Comparison of ENCODE assay signal across 8 mouse cellular contexts in the genomic region with DNA sequence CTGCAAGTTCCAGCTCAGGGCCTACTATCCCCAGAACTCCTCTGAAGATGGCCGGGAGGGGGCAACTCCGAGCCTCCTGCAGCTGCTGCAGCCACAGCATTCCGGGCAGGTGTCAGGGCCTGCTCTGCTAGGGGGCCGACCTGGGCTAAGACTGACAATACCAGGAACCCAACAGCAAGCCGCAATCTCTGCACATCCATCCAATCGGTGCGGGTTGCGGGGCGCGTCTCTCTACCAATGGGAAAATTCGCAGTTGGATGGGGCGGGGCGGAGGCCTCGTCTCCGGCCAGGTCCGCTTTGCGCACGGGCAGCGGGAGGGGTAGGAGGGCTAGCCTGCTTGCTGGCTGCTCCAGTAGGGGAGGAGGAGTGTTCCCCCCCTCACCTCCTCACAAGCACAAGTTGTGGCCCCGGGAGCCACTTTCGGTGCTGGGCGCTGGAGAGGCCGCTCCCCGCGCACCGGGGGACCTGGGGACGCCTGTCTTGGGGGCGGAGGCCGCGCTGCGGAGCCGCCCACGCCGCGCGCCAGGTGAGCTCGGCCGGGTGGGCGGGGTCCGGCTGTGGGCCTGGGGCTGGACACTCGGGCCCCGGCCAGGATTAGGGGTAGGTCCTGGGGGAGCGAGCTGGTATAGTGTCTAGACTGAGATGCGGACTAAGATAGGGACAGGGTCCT. TPM values are rescaled to one million over a fixed set of nuclear protein-coding genes. Genes with fewer than 3 reads are reported as not detected.
DNase-seq lines count a peak whose midpoint lies in the region; ATAC-seq and TF ChIP-seq lines count a peak whose summit lies in the region.

Gene Tango2, minus strand, starts transcription at position 173 of the 670 bp plus-strand sequence.
Gene Arvcf, plus strand, starts transcription at position 252 of the 670 bp plus-strand sequence.

- H3K4me2 ChIP-seq in hindbrain, embryonic 11.5 days (replicated peaks; ENCODE audit: low read depth, low read length): peak within 1 kb of the TSS; percentile 95
- peak within 1 kb of the TSS; percentile 99 for H3K4me2 ChIP-seq in lung, postnatal 0 days (replicated peaks; ENCODE audit: low read depth, low read length)

- H3K36me3 ChIP-seq in MEL (ENCODE audit: control insufficient read depth in 1 of 2, insufficient read depth in 2 of 2, low read length in 2 of 2): peaks cover 0 to 19% of the 10 kb centered on the region in 2 experiments; a peak in 2 of 4 replicates
- no peaks in the 10 kb centered on the region for H3K36me3 ChIP-seq in hindbrain, embryonic 11.5 days (ENCODE audit: control insufficient read depth, insufficient read depth, low read length)
- no peaks in the 10 kb centered on the region for H3K36me3 ChIP-seq in lung, postnatal 0 days (ENCODE audit: insufficient read depth, low read length)

- peak; percentile 84 for ATAC-seq in hindbrain, embryonic 11.5 days (ENCODE audit: low FRiP score)
- ATAC-seq in lung, postnatal 0 days: peak; percentile 86

- no peak for DNase-seq in MEL (ENCODE audit: low read depth, low spot score)
- DNase-seq in cerebellum, adult 9-11 months: peak; percentile 98
- DNase-seq in frontal cortex, postnatal 10 days (ENCODE audit: low spot score in 2 of 2): peak; percentile 91 to 92
- peak; percentile 91 for DNase-seq in hindbrain, embryonic 11.5 days (ENCODE audit: low spot score)
- DNase-seq in layer of hippocampus, postnatal 10 days (ENCODE audit: low spot score in 2 of 2): peak; percentile 88 to 92
- peak; percentile 95 for DNase-seq in lung, postnatal 0 days (ENCODE audit: low spot score)
- DNase-seq in ovary, postnatal 14 days (ENCODE audit: low spot score): peak; percentile 73
- peak; percentile 80 for DNase-seq in thymus, postnatal 14 days

- no peaks in the 10 kb centered on the region for H3K27me3 ChIP-seq in MEL (ENCODE audit: control insufficient read depth in 1 of 2, insufficient read depth in 2 of 2, low read length in 2 of 2)
- H3K27me3 ChIP-seq in hindbrain, embryonic 11.5 days (ENCODE audit: control insufficient read depth, insufficient read depth, low read length): no peaks in the 10 kb centered on the region
- no peaks in the 10 kb centered on the region for H3K27me3 ChIP-seq in lung, postnatal 0 days (replicated peaks; ENCODE audit: insufficient read depth, low read length)

- no peak within 1 kb of the TSS for H3K4me3 ChIP-seq in MEL (ENCODE audit: control insufficient read depth in 1 of 2, insufficient read depth in 1 of 2, low read depth in 2 of 2, low read length in 2 of 2)
- peak within 1 kb of the TSS; percentile 85 for H3K4me3 ChIP-seq in hindbrain, embryonic 11.5 days (ENCODE audit: low read depth, low read length)
- peak within 1 kb of the TSS; percentile 64 for H3K4me3 ChIP-seq in lung, postnatal 0 days (ENCODE audit: low read depth, low read length)

- H3K27ac ChIP-seq in MEL (ENCODE audit: control insufficient read depth, low read depth, low read length): no peak within 1 kb of the TSS
- H3K27ac ChIP-seq in hindbrain, embryonic 11.5 days (ENCODE audit: low read depth, low read length): peak within 1 kb of the TSS; percentile 6; the same call in 1 of the 2 replicates
- no peak within 1 kb of the TSS for H3K27ac ChIP-seq in lung, postnatal 0 days (ENCODE audit: low read length)

- H3K9ac ChIP-seq in MEL (ENCODE audit: control insufficient read depth, low read depth, low read length, poor library complexity, severe bottlenecking): no peak within 1 kb of the TSS
- H3K9ac ChIP-seq in hindbrain, embryonic 11.5 days (ENCODE audit: low read depth, low read length): peak within 1 kb of the TSS; percentile 83
- H3K9ac ChIP-seq in lung, postnatal 0 days (replicated peaks; ENCODE audit: low read depth): peak within 1 kb of the TSS; percentile 34

- no peaks in the 10 kb centered on the region for H3K9me3 ChIP-seq in MEL (replicated peaks; ENCODE audit: insufficient read depth, low read length)
- H3K9me3 ChIP-seq in hindbrain, embryonic 11.5 days (ENCODE audit: control insufficient read depth, low read length): no peaks in the 10 kb centered on the region
- no peaks in the 10 kb centered on the region for H3K9me3 ChIP-seq in lung, postnatal 0 days (ENCODE audit: low read length)

- no peak for TF ChIP-seq CTCF in MEL (IDR thresholded peaks at IDR 0.05 in 2 of 3, conservative IDR thresholded peaks at IDR 0.05 in 1 of 3; ENCODE audit: control insufficient read depth in 1 of 3, insufficient read depth in 1 of 3, low read depth in 2 of 3, low read length in 3 of 3, poor library complexity in 1 of 3, severe bottlenecking in 1 of 3)
- peak; percentile 61 for TF ChIP-seq CTCF in lung, postnatal 0 days (IDR thresholded peaks at IDR 0.05)

- peaks cover 6% of the 10 kb centered on the region for H3K79me2 ChIP-seq in MEL (ENCODE audit: control insufficient read depth, insufficient read depth, low read length, poor library complexity)

- H3K4me1 ChIP-seq in MEL (ENCODE audit: control insufficient read depth in 1 of 2, insufficient read depth in 2 of 2, low read length in 2 of 2): peaks cover 2 to 26% of the 10 kb centered on the region in 2 experiments
- peaks cover 4% of the 10 kb centered on the region; the same call in 1 of the 2 replicates for H3K4me1 ChIP-seq in hindbrain, embryonic 11.5 days (replicated peaks; ENCODE audit: control insufficient read depth, insufficient read depth, low read length)
- H3K4me1 ChIP-seq in lung, postnatal 0 days (ENCODE audit: insufficient read depth, low read depth, low read length): peaks cover 8% of the 10 kb centered on the region; the same call in 1 of the 2 replicates

- TF ChIP-seq EP300 in MEL (IDR thresholded peaks at IDR 0.05; ENCODE audit: low read depth in 1 of 2, low read length in 2 of 2): no peak
- no peak for TF ChIP-seq EP300 in lung, postnatal 0 days (IDR thresholded peaks at IDR 0.05)

- no peak for TF ChIP-seq RAD21 in MEL (IDR thresholded peaks at IDR 0.05; ENCODE audit: low read depth, low read length)

- 1% methylated on average over 44 of the region's 44 CpGs for WGBS in hindbrain, embryonic 11.5 days
- under 1% methylated on average over 43 of the region's 44 CpGs for WGBS in lung, postnatal 0 days

- TF ChIP-seq POLR2A in MEL (IDR thresholded peaks at IDR 0.05; ENCODE audit: control insufficient read depth in 1 of 2, insufficient read depth in 1 of 2, low read depth in 1 of 2, low read length in 2 of 2, poor library complexity in 1 of 2): no peak

TF ChIP-seq in MEL, 35 proteins besides CTCF, POLR2A, EP300 and RAD21:
- TF ChIP-seq MXI1 (IDR thresholded peaks at IDR 0.05; ENCODE audit: low read depth, low read length) (no peak), GATA1 (IDR thresholded peaks at IDR 0.05; ENCODE audit: low read depth, low read length) (no peak), UBTF (IDR thresholded peaks at IDR 0.05; ENCODE audit: borderline replicate concordance, insufficient read depth, low read depth, low read length) (no peak), RCOR1 (IDR thresholded peaks at IDR 0.05; ENCODE audit: low read depth, low read length) (no peak), SMC3 (IDR thresholded peaks at IDR 0.05; ENCODE audit: low read depth, low read length) (no peak), NRF1 (IDR thresholded peaks at IDR 0.05; ENCODE audit: insufficient read depth, low read depth, low read length, poor library complexity, severe bottlenecking) (no peak), CHD2 (IDR thresholded peaks at IDR 0.05; ENCODE audit: low read length) (no peak)

RNA-seq across cellular contexts. Expression of gene Tango2, which starts in this region (rescaled TPM):
- total RNA-seq in MEL (2012; rRNA removed): 38.0 and 55.9 TPM in 2 replicates
- 10 to 100 TPM in 1 of 2 experiments, not detected in 1; 98.3 TPM for polyA plus RNA-seq in MEL (2012; ENCODE audit: insufficient read depth in 1 of 2, insufficient read length in 2 of 2, low read depth in 1 of 2, low replicate concordance in 2 of 2, missing spikeins in 1 of 2)
- 51.3 and 54.0 TPM in 2 replicates for polyA plus RNA-seq in hindbrain, embryonic 11.5 days (2014; fragmentation: Nextera tagmentation; extraction: Ambion mirVana)
- total RNA-seq in layer of hippocampus, postnatal 10 days (2021): 100 to 1,000 TPM; 100 to 102 TPM
- 23.7 and 25.2 TPM in 2 replicates for polyA plus RNA-seq in lung, postnatal 0 days (2015; fragmentation: Nextera tagmentation; extraction: Ambion mirVana)

RNA-seq across cellular contexts. Expression of gene Arvcf, which starts in this region (rescaled TPM):
- total RNA-seq in MEL (2012; rRNA removed): 8.9 and 9.1 TPM in 2 replicates
- 10 to 100 TPM in 1 of 2 experiments, not detected in 1; 14.5 TPM for polyA plus RNA-seq in MEL (2012; ENCODE audit: insufficient read depth in 1 of 2, insufficient read length in 2 of 2, low read depth in 1 of 2, low replicate concordance in 2 of 2, missing spikeins in 1 of 2)
- 59.2 and 62.0 TPM in 2 replicates for polyA plus RNA-seq in hindbrain, embryonic 11.5 days (2014; fragmentation: Nextera tagmentation; extraction: Ambion mirVana)
- total RNA-seq in layer of hippocampus, postnatal 10 days (2021): 10 to 100 TPM; 46.2 to 53.9 TPM
- 14.6 and 18.5 TPM in 2 replicates for polyA plus RNA-seq in lung, postnatal 0 days (2015; fragmentation: Nextera tagmentation; extraction: Ambion mirVana)

Comparison
In these comparisons a context has a peak if more than half of its experiments do, and no peak if none do; other contexts are left out.
1. H3K4me3 ChIP-seq: peak in hindbrain, embryonic 11.5 days (single experiment) and lung, postnatal 0 days (single experiment); none in MEL (0 of 2).